Mouse (Mus musculus) induced T-regulatory cell, adult 2 months (primary cell): ENCODE data around the gene Cabp4.

Experiments
- DNase-seq: peaks from one replicate; pipeline ENCODE4 v3.0.0-alpha.2; 2012; ENCODE audit warnings: low read depth

Cabp4 gene

GRCm38 (mm10) chr19:4122411-4123370 lies 21.1 kb downstream of the Cabp4 start:
- DNase-seq: peak; percentile 52

- peak; percentile 57 for DNase-seq
Measured at GRCm38 (mm10) chr19:4121896-4122295, 21.9 kb downstream of the Cabp4 start.

GRCm38 (mm10) chr19:4121097-4121805 lies 22.6 kb downstream of the Cabp4 start:
- DNase-seq: peak; percentile 99

GRCm38 (mm10) chr19:4120496-4120895 lies 23.3 kb downstream of the Cabp4 start:
- no peak for DNase-seq

- peak; percentile 94 for DNase-seq
Measured at GRCm38 (mm10) chr19:4119716-4120487, 23.9 kb downstream of the Cabp4 start.

- peak; percentile 39 for DNase-seq
Measured at GRCm38 (mm10) chr19:4118350-4118749, 25.5 kb downstream of the Cabp4 start.

- DNase-seq: no peak
Measured at GRCm38 (mm10) chr19:4117006-4117405, 26.8 kb downstream of the Cabp4 start.

GRCm38 (mm10) chr19:4115816-4116215 lies 28.0 kb downstream of the Cabp4 start:
- no peak for DNase-seq

- DNase-seq: no peak
Measured at GRCm38 (mm10) chr19:4115144-4115543, 28.7 kb downstream of the Cabp4 start.

- no peak for DNase-seq
Measured at GRCm38 (mm10) chr19:4114551-4114950, 29.3 kb downstream of the Cabp4 start.

- peak; percentile 81 for DNase-seq
Measured at GRCm38 (mm10) chr19:4113806-4114230, 30.0 kb downstream of the Cabp4 start.

GRCm38 (mm10) chr19:4113186-4113805 lies 30.5 kb downstream of the Cabp4 start:
- no peak for DNase-seq

- DNase-seq: no peak
Measured at GRCm38 (mm10) chr19:4112063-4112960, 31.5 kb downstream of the Cabp4 start.

- no peak for DNase-seq
Measured at GRCm38 (mm10) chr19:4108535-4108934, 35.3 kb downstream of the Cabp4 start.

GRCm38 (mm10) chr19:4106654-4107053 lies 37.2 kb downstream of the Cabp4 start:
- DNase-seq: no peak

- DNase-seq: no peak
Measured at GRCm38 (mm10) chr19:4104675-4105194, 39.1 kb downstream of the Cabp4 start.

- DNase-seq: no peak
Measured at GRCm38 (mm10) chr19:4103792-4104191, 40.0 kb downstream of the Cabp4 start.

- no peak for DNase-seq
Measured at GRCm38 (mm10) chr19:4103294-4103693, 40.5 kb downstream of the Cabp4 start.

- no peak for DNase-seq
Measured at GRCm38 (mm10) chr19:4102626-4103025, 41.2 kb downstream of the Cabp4 start.

GRCm38 (mm10) chr19:4102049-4102448 lies 41.8 kb downstream of the Cabp4 start:
- no peak for DNase-seq
